Mouse (Mus musculus): Measurements from ENCODE around the gene Icosl.
"Not testable (repeated sequence)": the region's sequence is repeated elsewhere in the genome, so short reads cannot be mapped to it uniquely, and the experiment has no call there.

The Icosl gene

DNA sequence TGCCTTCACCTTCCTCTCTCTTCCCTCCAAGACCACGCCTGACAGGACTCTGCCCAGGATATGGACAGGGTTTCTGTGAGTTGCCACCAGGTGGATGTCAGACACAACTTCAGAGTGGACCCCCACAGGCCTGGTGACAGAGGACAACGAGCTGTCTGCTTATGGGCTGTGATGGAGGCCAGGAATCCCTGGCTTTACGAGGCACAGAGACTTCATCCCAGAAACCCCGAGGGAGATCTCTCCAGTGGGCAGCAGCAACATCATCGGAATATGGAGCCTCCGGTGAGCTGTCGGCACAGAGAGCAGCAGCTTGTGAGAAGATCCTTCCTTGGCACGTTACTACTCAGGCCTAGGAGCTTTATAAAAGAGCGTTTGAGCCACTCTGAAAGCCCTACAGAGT is 8.8 kb downstream of the Icosl start:
- no peak for DNase-seq

GRCm38 (mm10) chr10:78078276-78078675 is 9.2 kb downstream of the Icosl start:
- no peak for DNase-seq

GRCm38 (mm10) chr10:78079955-78080591 is 11.0 kb downstream of the Icosl start:
- no peak for DNase-seq

DNA sequence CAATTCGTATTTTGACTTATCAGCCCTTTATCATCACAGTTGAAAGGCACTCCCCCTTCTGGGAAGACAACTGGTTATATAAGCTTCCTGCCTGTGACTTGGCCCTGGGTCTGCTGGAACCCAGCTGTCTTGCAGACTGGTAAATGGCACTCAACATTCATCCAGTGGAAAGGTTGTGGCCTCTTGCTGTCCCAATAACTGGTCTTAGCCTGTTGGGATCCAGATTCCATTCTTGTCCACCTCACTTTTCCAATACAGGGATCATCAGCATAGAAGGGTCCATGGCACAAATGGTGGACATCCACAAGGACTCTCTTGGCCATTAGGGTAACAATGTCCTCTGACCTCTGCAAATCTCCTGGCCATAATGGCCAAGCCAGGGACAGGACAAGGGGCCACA is 15.0 kb downstream of the Icosl start:
- DNase-seq, result no peak

DNA sequence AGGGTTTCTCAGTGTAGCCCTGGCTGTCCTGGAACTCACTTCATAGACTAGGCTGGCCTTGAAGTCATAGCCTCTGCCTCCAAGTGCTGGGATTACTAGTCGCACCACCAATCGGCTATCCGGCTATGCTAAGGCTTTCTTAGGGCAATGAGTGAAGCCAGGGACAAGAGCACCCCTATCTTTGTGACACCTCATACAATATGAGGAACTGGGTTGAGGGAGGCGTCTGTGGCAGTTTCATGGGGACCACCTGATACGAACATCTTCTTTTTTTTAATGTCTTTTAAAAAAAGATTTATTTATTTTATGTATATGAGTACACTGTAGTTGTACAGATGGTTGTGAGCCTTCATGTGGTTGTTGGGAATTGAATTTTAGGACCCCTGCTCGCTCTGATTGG is 16.6 kb downstream of the Icosl start:
- no peak for DNase-seq

DNA sequence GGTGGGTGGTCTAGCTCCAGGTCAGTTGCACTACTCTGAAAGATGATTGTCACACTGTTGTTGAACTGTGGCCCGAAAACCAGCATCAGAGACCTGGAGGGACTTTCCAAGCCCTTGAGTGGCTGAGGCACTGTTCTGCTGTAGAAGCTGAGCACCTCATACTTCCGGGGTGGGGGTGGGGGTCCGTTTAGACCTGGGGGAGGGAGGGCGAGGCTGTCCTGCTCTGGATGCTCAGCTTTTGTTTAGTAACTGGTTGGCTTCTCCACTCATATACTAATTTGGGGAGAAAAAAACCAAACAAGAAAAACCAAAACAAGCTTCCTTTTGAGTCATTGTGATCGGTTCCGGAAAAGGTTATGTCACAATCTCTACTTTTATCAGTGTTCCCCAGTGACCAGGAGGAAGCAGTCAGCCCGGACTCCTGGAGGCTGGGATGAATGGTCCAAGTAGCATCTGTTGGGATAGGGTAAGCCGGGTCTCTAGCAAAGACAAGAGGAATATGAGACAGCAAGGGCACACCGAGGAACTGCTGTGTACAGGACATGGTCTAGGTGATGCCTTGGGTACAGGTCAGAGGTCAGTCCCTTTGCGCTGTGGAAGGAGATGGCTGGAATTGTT is 17.5 kb downstream of the Icosl start:
- peak; percentile 54 to 56 for DNase-seq

- DNase-seq, result peak; percentile 63 to 66
These were observed 18.0 kb downstream of the Icosl start for GRCm38 (mm10) chr10:78087101-78087511.

DNA sequence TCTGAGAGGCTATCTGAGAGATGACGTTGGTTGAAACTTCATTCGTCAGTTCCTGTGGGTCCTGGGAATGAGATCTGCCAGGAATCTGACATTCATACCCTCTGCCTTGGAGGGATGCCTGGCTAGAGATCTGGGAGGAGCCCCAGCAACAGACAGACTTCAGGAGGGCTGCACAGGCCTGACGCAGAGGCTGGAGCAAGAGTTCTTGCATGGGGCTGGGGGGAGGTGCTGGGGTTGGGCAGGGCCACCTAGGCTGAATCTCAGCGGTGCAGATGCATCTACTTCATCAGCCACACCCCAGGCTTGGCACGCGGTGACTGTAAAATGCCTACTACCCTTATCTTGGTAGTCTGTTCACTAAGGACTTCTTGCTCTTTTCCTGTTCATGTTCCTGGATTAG is 21.1 kb downstream of the Icosl start:
- no peak for DNase-seq

DNA sequence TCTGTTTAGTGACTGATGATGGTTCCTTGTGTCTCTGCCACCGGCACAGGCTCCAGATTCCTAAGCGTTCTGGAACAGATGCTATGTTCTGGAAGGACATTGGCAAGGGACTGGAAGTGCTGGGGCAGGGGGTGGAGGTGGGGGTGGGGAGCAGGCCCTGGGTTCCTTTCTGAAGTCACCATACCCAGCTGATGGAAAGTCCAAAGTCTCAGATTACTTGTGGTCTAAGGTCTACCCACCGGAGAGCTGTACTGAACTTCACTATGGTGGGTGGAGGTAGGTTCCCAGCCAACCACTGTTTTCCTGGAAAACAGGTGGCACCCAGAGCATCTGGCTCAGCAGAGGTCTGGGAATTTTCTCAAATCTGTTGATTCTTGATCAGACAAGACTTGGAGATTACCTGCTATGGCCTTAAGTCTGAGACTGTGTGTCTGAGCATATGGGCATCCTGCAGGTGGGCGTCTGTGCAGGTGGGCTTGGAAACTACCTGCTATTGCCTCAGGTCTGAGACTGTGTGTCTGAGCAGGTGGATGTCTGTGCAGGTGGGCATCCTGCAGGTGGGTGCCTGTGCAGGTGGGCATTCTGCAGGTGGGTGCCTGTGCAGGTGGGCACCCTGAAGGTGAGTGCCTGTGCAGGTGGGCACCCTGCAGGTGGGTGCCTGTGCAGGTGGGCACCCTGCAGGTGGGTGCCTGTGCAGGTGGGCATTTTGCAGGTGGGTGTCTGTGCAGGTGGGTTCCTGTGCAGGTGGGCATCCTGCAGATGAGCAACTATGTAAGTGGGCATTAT is 21.8 kb downstream of the Icosl start:
- no peak for DNase-seq

DNA sequence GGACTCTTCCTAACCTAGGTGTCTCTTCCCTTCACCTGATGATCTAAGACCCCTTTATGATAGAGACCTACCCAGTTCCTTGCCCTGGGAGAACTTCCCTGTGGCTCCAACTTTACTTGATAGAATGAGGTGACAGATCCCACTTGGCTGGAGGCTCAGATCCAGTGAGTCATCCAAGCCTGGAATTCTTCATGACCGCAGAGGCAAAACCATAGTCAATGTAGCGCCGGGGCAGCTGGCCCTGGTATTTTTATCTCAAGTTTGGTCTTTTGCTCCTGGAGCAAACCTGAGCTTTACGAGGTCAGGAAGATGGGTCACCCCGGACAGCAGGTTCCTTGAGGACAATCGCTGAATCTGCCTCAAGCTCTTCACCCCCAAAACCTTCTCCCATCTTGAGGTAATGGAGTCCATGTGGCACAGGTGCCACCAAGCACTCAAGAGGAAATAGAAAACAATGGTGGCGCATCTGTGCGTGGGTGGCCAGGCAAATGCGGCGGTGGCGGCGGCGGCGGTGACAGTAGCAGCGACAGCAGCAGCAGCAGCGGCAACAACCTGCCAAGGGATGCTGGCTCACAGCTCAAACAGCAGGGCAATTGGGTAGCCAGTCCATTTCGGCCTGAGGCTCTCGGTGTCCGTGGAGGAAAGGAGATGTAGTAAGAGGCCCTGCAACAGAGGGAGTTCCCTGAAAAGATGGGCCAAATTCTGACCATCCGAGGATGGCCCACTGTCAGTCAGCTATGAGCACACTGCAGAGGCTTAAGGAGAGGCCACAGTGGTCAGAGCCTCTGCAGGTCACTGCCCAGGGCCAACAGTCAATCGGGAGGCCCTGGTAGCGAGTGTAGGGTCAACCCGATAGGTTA is 23.0 kb downstream of the Icosl start:
- peak; percentile 65 to 68 for DNase-seq

- peak; percentile 74 to 87 for DNase-seq
These were observed 23.6 kb downstream of the Icosl start for GRCm38 (mm10) chr10:78092725-78093029.

- no peak for DNase-seq
These were observed 26.1 kb downstream of the Icosl start for GRCm38 (mm10) chr10:78095221-78095620.

DNA sequence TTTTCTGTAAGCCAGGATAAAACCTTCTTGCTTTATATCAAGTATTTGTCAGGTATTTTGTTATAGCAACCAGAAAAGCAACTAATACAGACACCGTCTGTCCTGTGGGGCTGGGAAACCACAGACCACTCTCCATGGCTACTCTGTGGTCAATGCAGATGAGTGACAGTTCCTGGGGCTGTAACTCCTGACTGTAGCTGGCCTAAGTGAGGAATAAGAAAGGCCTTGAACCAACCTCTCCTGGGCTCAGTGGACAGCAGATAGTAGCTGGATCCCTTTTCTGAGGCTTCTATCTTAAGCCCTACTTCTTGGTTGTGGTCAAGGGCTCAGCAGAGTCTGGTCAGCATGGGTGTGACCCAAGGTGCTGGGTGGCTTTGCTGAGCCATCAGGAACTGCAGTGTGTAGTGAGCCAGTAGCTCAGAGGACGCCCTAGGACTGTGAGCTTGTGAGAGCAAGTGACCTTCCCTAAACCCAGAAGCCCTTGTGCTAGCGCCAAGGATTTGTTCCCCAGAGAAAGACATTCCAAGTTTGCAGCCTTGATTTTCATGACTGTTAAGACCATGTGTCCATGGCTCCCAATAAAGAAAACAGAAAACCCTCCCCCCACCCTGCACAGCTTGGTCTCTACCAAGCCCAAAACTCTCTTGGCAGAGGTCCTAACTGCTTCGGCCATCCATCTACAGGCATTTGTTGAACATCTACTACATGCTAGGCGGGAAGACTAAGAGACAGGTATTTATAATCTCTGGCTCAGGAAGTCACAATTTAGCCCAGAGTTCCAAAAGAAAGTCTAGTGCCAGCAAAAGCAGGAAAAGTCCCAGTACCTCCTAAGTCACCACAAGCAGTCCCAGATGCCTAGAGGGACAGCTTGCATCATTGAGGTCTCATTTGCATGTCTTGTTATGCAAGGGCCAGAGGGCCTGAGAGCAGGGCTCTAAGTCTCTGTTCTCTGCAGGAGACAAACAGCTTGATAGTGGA is 27.1 kb downstream of the Icosl start:
- DNase-seq, result no peak

GRCm38 (mm10) chr10:78099860-78100259 is 30.8 kb downstream of the Icosl start:
- not testable (repeated sequence) for DNase-seq

DNA sequence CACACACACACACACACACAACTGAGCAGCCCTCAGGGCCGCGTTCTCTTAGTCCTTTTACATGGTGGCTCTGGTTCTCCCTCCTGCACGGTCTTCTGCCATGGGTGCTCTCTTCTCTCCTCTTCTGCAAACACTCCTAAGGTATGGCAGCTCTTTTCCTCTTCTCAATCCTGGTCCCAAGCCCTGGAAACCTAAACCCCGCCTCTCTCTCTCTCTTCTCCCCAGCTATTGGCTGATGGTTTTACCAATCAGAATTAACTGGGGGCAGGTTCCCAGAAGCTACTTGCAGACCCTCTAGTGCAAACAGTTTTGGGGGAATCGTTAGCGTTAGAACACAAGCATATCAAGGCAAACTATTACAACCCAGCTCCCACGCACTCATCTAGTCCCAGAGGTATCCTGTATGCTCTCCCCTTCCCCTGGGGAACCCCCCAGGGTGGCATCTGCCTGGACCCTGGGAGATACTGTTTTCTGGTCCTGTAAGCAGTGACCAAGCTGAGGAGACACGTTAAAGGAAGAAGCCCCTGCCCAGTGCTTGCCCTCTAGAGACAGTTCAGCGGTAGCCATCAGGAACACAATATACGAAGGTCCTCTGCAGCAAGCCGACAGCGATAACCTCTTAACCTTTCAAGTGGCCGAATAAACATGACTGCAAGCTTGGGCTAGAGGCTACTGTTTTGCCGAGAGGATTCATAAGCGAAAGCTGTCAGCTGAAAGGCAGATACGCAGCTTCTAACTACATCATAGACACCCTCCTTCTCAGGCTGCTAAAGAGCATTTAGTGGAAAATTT is 32.1 kb downstream of the Icosl start:
- no peak for DNase-seq

GRCm38 (mm10) chr10:78104555-78105490 is 35.7 kb downstream of the Icosl start:
- DNase-seq, result no peak

GRCm38 (mm10) chr10:78105548-78105947 is 36.4 kb downstream of the Icosl start:
- peak; percentile 37 to 49 for DNase-seq

DNA sequence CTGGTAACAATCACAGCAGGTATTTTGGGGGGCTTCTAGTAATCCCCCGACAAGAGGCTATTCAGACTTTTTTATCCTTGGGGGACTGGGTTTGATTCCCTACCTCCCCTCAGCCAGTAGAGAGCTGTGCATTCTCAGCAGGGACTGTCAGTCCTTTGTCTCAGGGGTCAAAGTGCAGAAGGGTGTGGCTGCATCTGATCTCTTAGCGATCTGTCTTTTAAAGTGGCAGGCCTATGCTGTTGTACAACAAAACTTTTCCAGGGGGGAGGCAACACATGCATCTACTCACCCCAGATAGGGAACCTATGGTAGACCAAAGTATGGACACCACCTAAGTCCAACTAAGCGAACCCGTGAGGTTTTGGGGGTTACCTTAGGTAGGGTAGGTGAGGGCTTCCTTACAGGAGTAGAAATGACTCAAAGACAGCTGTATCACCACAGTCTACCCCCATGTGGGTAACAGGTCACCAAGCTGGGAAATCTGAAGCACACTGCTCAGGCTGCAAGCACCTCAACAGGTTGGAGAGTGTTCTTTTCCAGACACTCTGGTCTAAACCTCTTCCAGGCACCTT is 45.5 kb downstream of the Icosl start:
- no peak for DNase-seq

DNA sequence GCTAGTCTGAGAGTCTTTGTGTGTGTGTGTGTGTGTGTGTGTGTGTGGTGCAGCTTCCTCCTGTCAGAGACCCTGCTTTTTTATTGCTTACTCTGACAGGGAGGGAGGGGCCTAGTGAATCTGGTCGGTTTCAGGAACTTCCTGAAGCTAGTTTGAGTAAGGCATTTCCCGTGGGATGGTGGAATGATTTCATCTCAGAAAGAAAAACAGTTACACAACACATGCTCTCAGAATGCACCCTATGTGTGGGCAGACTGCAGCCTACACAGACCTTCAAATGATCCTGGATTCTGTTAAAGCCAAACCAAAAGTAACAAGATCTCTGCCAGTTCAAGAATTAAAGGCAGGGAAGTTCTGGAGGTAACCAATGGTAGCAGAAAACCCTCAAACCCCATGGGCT is 46.1 kb downstream of the Icosl start:
- no peak for DNase-seq

- no peak for DNase-seq
These were observed 50.3 kb downstream of the Icosl start for GRCm38 (mm10) chr10:78119422-78119821.

All from spleen, adult 18-20 months (tissue).